Mouse (Mus musculus) gastrocnemius, postnatal 25 days (tissue): ENCODE data around the gene Gm44503. TPM values are rescaled to one million over a fixed set of nuclear protein-coding genes. Genes with fewer than 3 reads are reported as not detected.

Experiments used
- DNase-seq: peaks from one replicate; pipeline ENCODE4 v3.0.0; 2022
- long read RNA-seq, 2 experiments: library from polyadenylated mRNA; stranded (forward); transcript quantifications; one replicate each; pipeline ENCODE4 v2.0.0; 2021
- total RNA-seq, 2 experiments: library from RNA; stranded (reverse); gene quantifications; 1 replicate in 1 of 2; 2 replicates in 1 of 2; pipeline ENCODE4 v1.2.3; 2021

Gm44503 gene
- total RNA-seq, result not detected
- long read RNA-seq, experiment 1, result 0 reads
- long read RNA-seq, experiment 2, result 0 reads

DNA sequence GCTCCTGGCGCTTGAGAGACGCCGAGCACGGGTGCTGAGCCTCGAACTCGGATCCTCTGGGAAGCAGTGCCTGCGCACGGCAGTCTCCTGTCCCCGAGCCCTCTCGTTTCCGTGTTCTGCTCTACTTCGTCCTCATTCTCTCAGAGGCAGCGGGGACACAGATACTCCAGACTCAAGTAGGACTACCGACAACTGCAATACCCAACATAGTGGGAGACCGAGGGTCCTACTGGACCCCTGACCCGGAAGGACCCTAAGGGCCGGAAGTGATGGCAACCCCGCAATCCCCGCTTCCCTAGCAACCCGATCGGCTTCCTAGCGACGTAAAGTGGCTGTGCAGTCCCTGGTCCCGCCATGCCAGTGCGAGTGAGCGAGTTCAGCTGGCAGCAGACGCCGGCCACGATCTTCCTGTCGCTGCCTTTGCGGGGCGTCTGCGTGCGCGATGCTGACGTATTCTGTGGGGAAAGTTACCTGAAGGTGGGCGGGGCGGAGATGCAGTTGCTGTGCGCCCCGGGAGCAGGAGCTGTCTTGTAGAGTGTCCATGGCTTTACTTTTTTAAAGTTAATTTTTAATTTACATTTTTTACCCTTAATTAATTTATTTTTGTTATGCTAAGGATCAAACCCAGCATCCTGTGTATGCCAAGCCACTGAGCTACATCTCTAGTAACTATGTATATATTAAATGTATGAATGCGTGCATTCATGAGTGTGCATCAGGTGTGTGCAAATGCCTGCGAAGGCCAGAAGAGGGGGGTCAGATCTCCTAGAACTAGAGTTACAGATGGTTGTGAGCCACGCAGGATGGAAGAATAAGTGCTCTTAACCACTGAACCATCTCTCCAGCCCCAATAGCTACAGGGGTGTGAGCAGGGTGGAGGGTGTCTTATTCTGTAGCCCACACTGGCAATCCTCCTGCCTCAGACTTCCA is at the start of gene Gm44503, which contains the start of gene Dyx1c1:
TSS of gene Gm44503 (plus strand) at position 332 of the 930 bp plus-strand sequence.
TSS of gene Dyx1c1 (plus strand) at position 265 of the 930 bp plus-strand sequence.
- peak; percentile 69 for DNase-seq

DNA sequence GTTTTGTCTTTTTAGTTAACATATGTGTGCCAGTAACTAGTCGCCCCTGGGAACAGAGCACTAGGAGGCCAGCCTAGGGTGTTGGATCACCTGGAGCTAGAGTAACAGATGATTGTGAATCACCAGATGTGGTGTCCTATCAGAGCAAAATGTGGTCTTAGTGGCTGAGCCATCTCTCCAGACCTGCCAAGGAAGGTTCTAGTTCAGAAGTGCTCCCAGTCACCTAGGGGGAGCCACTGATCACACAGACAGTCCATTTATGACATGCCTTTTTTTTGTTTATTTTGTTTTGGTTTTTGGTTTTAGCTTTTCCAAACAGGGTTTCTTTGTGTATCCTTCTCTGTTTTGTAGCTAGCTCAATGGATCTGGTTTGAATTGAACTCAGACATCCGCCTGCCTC is 47.3 kb upstream of the Gm44503 start:
- DNase-seq, result no peak

DNA sequence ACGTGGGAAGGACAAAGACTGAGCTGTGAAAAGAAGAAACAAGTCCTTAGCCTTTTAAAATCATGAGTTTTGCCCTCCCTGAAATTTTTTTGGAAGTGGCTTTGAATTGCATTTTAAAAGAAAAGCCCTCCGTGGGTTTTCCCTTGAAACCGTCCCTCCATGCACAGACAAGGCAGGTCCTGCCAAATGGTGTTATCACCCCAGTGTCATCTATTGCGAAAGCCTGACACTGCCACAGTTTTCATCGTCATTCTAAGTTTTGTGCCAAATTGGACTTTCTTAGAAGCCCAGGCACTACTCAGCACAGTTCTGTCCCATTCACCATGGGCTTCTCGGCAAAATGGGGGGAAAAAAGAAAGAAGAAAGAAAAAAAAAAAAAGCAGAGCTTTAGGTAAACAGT is 45.1 kb upstream of the Gm44503 start:
- no peak for DNase-seq

DNA sequence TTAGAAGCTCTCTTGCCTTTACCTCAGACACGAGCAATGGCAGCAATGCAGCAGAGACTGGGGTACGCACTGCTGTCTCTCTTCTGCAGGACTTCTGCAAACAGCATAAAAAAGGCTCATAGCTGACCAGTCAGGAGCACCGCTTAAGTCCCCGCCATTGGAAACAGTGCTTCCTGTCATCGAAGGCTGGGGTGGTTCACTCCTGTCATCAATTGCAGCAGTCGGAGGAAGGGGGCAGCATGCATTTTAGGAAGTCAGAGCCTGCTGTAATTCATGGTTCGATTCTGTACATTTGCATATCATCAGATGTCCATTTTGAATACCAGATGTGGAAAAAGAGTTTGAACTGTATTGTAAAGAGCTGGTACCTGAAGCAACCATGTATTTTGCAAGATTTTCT is 42.9 kb upstream of the Gm44503 start:
- DNase-seq, result no peak

DNA sequence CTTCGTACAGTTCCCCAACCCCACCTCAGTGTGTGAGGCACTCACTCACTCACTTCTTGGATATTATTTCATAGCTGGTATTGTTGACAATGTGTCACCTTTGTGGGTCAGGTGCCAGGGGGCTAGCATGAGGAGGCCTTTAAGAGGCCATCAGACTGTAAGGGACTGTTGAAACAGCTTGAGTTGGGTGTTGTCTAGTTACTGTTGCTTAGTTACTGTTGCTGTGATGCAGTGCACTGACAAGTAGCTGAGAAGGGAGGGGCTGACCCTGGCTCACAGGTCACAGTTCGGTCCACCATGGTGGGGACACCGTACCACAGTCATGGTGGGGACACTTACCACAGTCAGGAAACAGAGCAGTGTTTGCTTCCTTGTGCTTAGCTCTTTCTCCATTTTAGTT is 35.6 kb upstream of the Gm44503 start:
- DNase-seq, result no peak

DNA sequence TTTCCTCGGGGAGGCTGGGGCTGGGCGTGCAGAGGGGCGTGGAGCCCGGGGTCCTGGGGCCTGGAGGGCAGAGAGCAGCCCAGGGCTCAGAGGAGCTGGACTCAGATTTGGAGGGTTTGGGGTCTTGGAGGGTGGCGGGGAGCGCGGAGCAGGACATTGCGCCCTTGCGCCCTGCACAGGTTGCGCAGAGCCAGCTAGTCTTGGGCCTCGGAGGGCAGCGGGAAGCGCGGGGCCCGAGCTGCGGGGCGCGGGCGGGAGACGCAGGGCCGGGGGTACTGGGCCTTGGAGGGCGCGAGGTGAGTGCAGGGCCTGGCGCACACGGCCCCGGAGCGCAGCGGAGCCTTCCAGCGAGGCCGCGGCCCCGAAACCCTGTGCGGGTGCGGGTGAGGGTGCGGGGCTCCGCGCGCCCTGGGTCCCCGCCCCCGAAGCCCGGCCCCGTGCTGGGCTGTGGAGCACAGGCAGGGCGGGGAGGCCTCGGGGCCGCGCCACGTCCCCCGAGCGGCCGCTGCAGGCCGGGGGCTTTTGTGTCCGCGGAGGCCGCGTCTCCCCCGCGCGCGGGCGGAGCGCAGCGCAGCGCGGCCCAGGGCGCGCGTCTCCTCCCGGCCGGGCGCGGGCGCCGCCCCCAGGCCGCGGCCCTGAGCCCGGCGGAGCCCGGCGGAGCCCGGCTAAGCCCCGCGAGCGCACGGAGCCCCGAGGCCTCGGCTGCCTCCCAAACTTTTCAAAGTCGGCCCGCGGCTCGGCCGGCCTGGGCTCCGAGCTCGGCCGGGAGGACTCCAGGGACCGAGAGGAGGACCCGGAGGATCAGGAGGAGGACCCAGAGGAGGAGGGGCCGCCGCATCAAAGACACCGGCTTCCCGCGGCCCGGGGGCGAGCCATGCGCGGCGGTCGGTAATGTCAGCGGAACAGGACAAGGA is 33.4 kb upstream of the Gm44503 start, which contains the start of gene Pygo1:
TSS of gene Pygo1 (plus strand) at position 625 of the 914 bp plus-strand sequence.
- peak; percentile 59 for DNase-seq

DNA sequence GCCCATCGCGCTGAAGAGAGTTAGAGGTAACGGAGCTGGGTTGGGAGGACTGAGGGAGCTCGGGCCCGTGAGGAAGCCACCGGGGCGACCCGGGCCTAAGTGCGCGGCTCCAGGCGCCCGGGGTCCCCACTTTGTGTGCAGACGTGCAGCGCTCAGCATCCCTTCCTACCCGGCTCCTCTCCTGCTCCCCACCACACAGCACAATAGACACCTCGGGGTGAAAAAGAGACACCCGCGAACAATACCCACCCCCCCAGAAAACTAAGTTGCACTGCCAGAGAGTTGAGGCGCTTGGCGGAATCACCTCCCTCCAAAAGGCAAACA is 32.8 kb upstream of the Gm44503 start:
- DNase-seq, result no peak

DNA sequence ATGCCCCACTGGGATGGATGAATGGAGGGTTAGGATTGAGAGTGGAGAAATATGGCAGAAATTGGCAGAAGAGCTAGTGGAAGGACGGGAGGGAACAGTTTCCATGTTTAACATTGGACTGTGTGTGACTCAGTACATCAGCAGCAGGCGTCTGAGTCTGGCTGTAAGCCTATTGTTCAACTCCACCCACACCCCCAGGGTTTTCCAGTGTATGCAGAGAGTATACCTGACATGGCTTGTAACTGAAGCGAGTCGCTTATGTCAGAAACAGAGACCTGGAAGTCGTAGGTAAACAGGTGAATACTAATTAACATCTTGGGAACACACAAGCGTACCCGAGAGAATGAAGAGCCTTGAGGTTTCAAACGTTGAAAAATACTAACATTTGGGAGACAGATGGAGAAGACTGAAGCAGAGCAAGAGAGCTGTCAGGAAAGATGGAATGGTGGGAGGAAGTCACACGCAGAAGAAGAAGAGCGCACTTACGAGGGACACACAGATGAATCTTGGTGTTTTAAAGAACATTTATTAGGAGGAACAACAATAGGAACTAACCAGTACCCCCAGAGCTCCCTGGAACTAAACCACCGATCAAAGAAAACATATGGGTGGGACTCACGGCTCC is 27.4 kb upstream of the Gm44503 start:
- DNase-seq, result no peak

DNA sequence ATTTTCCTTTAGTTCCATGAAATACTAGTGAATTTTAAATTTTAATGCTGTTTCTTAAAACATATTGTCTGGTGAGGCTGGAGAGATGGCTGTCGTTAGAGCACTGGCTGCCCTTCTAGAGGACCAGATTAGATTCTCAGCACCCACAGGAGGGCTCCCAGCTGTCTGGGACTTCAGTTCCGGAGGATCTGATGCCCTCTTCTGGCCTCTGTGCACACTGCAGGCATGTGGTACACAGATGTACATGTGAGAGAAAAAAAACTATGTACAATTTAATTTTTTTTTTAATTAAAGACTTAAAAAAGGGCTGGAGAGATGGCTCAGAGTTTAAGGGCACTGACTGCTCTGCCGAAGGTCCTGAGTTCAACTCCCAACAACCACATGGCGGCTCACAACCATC is 23.3 kb upstream of the Gm44503 start:
- no peak for DNase-seq

DNA sequence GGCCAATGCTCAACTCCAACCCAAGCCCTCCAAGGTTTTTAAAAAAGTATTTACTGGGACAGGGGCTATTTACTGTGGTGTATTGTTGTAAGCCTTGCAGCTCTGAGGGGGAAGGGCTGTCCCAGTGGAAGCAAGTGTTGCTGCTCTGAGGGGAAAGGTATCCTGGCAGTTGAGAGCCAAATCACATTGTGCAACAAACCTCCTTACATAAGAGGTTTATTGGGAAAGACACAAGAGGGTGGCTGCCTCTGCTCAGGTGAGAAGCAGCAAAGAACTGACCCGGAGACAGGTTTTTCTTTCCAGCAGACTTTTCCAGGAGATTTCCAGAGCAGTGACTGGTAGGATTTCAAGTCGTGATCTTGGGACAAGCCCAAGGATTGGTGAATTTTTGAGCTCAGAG is 22.4 kb upstream of the Gm44503 start:
- DNase-seq, result no peak

DNA sequence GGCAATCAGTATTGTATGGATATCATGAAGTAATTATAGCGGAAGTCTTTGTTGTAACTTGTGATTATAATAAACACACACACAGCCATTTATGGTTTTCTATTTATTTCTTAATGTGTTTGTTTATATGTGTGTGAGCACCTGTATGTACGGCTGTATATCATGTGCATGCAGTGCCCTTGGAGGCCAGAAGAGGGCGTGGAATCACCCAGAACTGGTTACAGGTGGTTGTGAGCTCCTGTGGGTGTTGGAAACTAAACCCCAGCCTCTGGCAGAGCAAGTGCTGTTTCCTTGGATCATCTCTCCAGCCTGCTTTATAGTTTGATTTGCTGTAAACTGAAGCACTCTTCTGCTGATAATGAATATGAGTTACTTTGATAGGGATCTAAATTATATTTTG is 15.2 kb upstream of the Gm44503 start:
- no peak for DNase-seq

DNA sequence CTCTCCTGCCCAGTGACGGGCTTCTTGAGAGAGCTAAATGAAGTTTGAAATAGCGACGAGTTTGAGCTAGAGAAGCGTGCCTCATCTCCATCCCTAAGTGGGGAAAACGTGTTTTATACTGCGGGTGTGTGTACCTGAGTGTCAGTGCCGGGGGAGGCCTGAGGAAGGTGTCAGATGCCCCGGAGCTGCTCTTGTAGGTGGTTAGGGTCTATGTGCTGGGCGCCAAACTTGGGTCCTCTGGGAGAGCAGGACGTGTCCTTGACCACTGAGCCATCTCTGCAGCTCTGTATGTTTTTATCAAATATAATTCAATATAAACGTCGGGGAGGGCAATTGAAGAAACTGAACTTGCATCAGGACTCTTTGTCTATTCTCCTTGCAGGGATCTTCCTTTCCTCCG is 14.4 kb upstream of the Gm44503 start:
- DNase-seq, result no peak

DNA sequence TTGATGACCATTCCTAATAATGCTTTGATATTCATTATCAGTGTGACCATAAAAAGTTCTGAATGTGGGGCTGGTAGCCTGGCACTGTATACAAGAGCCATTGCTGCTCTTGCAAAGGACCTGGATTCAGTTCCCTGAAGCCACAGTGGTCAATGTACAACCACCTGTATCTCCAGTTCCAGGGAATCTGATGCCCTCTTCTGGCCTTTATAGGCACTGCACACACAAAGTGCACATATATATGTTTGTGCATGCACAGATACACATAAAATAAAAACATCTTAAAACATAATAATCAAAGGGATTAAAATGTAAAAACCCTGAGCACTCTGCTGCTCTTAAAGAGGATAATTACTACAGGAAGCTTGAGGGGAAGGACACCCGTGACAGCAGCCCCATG is 11.6 kb upstream of the Gm44503 start:
- DNase-seq, result no peak

DNA sequence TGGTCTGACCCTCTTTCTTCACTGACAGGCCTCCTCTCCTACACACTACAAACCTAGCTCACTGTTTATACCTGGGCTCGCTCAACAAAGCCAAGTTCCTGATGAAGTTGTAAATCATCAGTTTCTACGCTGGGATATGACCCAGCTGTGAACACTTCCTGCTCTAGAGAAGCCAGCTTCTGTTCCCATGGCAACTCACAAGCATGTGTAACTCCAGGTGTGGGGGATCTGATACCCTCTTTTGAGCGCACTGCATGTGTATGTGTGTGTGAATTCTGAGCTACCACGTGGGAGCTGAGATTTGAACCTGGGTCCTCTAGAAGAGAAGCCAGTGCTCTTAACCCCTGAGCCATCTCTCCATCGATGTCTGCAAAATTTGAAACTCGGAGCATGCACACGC is 9.1 kb upstream of the Gm44503 start:
- no peak for DNase-seq

DNA sequence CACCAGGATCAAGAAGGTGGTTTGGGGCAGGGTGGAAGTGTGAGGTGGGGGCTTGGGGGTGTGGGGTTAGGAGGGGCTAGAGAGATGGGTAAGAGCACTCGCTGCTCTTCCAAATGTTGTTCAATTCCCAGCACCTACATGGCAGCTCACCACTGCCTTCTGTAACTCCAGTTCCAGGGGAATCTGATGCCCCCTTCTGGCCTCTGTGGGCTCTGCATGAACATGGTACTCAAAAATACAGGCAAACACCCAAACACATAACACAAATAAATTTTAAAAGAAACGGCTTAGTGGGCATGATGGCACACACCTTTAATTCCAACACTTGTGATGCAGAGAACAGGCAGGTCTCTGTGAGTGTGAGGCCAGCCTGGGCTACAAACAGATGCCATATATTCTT is 3.9 kb upstream of the Gm44503 start:
- DNase-seq, result no peak

DNA sequence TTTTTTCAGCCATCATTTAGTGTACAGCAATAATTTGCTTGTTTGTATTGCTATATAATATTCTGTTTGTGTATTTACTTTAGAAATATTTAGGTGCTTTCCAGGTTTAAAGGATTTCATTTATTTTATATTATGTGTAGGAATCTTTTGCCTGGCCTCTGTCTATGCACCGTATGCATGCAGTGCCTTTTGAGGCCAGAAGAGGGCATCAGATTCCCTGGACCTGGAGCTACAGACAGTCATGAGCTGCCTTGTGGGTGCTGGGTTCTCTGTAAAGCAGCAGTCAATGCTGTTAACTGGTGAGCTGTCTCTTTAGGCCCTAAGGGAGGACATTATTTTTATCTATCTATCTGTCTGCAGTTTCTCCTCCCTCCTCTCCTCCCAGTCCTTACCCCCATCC is 3.1 kb upstream of the Gm44503 start:
- DNase-seq, result no peak

DNA sequence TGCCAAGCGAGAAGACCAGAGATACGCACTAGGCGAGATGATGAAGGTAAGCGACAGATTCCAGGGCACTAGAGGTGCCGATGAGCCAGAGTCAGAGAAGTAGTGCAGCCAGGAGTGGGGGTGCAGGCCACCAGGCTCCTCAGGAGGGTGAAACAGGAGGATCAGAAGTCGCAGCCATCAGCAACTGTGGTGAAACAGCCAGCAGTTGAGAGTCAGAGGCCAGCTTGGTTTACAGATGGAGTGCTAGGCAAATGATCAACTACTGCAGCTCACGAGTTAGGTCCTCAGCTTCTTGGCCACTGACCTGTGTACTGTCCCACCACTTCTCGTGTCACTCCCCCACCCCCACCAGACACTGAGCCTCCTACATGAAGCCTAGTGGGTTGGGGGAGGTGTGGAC is 2.7 kb downstream of the Gm44503 start:
- DNase-seq, result no peak

DNA sequence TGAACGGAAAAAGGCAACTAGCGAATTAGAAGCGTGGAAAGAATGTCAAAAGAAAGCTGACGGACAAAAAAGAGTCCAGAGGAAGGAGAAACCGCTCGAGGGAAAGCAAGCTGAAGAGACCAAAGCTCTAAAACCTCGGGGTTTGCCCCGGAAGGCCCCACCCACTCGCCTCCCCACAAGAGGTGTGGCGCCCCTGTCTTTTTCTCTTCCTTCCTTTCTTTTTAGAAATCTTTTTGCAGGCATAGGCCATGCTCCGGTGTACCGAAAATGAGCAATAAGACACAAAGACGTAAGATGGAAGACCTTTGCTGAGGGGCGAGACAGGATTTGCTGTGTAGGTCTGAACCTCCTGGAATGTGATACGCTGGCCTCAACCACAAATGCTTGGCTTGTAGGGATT is 3.3 kb downstream of the Gm44503 start:
- DNase-seq, result no peak

DNA sequence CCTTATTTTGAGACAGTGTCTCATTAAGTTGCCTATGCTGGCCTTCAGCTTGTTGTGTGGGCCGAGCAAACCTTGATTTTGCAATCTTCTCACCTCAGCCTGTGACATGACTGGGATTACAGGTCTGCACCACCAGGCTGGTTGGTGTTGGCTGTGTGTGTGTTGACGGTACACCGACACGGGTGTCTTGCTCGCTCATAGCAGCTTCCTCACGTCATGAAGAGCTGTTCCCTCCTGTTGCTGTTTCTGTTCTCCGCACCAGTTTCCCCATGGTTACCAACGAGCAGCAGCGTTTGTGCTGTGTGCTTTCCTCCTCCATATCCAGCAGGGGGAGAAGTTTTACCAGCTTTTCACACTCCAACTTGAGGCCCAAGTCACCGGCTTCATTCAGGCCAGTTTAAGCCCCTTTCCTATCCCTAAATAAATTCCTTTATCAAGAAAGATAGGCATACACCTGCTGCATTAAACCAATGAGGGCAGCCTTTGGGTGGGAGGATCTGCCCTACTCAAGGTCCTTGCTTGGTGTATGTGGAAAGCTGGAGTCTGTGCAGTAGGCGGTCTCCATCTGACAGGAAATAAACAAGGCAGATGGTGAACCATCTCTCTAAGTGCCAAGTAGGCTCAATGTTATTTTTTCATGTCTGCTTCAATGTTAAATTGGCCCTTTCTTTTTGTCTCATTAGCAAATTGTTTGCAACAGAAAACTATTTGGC is 9.9 kb downstream of the Gm44503 start:
- no peak for DNase-seq

DNA sequence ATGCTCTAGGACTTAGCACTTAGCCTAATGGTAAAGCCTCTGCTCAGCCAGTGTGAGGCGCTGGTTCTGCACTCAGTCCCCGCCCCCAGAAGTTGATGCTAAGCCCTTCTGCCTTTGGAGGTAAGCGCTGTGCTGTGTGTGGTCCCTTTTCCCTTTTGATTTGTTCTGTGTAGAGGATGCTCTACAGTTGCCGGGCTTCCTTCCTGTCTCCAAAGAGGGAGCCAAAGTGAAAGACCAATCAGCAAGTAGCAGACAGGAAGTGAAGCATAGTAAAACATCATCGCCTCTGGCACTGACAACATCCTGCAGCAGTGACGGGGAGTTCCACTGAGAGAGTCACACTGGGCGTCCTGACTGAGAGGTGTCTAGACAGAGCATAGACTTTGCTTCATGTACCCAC is 11.2 kb downstream of the Gm44503 start:
- DNase-seq, result no peak

DNA sequence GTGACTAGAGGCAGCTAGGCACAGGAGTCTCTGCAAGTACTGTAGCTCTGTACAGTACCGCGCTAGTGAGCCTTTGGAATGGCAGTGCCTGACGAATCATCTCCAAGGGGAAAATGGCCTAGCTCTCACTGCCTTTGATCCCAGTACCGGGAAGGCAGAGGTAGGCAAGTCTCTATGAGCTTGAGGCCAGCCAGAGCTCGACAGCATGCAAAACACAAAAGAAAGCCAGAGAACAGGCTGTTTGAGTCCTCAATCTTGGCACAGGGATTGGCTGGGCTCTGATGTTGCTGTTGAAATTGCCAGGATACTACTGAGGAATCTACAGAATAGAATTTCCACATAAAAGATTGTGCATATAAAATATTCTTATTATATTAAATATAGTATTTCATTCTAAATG is 13.8 kb downstream of the Gm44503 start:
- DNase-seq, result no peak

DNA sequence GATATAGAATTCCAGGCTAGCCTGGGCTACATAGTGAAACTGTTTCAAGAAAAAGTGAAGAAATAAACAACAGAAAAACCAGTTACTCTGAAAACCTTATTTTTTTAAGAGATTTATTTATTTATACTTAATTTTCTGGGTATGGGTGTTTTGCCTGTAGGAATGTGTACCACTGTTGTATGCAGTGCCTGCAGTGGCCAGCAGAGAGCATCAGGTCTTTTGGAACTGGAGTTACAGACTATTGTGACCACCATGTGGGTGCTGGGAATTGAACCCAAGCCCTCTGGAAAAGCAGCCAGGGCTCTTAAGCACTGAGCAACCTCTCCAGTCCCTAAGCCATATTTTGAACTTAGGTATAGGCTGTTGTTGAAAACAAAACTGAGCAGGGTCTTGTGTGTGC is 14.3 kb downstream of the Gm44503 start:
- no peak for DNase-seq
